Mouse (Mus musculus): Measurements from ENCODE around the gene Mfsd12.

Gene Mfsd12

DNA sequence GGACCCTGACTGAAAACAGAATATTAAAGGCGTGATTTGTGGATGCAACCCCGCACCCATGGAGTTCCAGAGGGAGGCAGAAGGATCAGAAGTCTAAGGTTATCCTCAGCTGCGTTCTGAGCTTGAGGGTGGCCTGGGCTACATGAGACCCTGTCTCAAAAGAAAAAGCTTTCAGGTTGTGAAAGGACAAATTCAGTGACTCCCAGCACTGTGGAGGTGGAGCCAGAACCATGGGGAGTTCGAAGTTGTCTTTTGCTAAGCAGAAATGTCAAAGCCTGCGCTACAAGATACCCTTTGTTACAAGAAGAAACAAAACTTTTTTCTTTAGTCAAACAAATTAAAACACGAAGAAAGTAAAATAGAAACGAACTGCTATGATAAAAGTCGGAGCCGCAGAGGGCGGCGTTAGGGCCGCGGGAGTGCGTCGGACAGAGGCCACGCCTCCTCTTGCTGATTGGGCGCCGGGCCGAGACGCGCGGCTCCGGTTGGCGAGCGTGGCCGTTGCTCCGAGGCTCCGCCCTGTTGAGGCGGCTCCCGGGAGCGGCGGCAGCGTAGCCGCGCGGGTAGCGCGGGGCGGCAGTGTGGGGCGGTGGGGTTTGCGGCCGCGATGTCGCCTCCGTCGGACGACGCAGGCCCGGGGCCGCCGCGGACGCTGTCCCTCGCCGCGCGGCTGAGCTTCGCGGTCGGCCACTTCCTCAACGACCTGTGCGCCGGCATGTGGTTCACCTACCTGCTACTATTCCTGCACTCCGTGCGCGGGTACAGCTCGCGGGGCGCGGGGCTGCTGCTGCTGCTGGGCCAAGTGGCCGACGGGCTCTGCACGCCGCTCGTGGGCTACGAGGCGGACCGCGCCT, at the start of gene Mfsd12:
Gene Mfsd12, plus strand, starts transcription at position 501 of the 854 bp plus-strand sequence.
- peak; percentile 75 for DNase-seq (ENCODE audit: low spot score)

DNA sequence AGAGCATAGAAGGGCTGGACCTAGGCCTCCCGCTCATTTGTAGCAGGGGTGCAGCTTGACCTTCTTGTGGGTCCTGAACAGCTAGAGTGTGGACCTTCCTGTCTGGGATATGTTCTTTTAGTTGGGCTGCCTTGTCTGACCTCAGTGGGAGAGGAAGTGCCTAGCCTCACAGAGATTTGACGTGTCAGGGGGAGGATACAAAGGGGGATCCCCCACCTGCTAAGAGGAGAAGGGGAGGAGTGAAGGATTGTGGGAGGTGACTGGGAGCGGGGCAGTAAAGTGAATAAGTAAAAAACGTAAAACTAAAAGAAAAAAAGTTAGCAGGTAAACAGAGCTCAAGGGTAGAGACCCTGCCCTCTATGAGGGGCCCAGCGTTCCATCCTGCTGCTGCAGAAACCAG, 47.7 kb upstream of the Mfsd12 start:
- DNase-seq (ENCODE audit: low spot score): no peak

DNA sequence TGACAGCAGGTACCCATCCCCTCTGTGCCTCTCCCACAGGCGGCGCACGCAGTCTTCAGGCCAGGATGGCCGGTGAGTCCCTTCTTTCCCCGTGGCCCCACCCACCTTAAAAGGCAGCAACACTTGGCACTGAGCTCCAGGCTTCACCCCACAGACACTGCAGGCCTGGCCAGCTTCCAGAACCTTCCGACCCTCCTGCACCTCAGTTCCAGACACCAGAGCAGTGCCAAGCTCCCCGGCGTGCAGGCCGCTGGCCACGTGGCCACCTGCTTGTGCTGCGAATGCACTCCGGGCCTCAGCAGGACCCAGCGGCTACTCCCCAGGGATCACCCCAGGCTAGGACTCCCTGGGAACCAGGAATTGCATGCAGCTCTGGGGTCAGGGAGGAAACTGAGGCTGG, 43.7 kb upstream of the Mfsd12 start:
- DNase-seq (ENCODE audit: low spot score): no peak

DNA sequence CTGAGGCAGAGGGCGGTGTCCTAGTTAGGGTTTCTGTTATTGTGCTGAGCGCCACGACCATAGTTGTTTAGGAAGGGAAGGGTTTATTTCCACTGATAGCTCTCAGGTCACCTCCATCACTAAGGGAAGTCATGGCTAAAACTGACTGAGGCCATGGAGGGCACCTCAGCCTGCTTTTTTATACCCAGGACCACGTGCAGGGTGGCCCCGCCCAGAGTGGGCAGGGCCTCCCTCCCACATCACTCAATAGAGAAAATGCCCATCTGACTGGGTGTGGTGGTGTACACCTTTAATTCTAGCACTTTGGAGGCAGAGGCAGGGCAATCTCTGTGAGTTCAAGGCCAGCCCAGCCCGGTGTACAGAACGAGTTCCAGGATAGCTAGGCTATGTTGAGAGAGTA, 43.1 kb upstream of the Mfsd12 start:
- DNase-seq (ENCODE audit: low spot score): no peak

DNA sequence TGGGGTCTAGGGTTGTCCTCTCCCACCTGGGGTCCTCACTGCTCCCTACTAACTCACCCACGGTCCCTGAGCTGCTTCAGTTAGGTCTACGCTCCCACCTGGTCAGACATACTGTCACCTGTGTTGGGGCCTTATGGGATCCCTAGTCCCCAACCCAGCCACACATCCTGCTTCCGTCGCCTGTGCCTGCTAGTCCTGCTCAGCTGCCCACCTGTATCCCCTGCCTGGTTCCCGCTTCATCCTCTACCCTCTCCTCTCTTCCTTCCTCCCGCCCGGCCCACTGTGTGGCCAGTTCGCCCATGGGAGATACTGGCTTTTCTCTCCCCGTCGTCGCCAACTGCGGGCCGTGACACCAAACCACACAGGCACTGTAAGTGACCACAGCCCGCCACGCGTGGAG, 41.7 kb upstream of the Mfsd12 start:
- no peak for DNase-seq (ENCODE audit: low spot score)

DNA sequence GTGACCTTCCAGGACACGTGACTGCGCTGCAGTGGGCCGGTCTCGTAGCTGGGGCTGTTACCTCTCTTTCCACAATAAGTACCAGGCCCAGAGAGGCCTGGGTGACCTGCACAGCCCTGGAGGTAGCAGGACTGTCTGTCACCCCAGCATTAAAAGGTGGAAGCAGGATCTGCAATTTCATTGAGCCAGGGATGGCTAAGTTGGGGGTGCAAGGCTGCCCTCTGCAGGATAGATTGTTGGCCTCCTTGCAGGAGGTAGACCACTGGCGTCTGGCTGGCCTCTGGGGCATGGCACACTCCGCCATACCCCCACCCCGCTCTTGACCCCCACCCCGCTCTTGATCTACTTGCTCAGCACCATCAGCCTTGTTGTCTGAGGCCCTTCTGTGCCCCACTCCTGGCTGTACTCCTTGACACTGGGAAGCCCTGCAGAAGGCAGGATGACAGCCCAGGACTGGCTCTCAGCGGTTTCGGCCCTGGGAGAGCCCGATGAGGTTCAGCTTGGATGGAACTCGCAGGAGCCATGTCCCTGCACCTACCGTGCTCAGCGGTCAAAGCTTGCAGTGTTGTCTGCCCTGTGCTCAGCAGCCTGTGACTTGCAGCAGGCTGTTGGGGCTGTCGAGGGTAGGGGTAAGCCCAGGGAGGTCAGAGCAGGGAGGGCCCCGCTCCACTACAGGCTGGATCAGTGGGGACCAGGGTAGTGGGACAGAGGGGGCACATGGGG, 40.8 kb upstream of the Mfsd12 start:
- no peak for DNase-seq (ENCODE audit: low spot score)

DNA sequence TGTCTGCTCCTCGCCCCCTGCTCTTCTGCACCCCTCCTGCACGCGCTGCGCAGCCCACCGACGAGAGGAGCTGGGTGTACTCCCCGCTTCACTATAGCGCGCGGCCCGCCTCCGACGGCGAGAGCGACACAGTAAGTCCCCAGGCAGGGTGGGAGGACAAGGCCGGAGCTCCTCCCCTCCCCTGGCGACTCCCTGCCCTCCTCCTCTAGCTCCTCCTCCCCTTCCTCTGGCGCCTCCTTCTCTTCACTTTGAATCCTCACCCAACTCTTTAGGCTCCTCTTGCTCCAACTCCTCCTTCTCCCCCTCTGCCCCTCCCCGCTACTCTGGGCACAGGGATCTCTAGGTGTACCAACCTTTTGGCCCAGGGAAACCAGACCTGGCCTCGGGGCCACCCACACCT, 40.0 kb upstream of the Mfsd12 start:
- no peak for DNase-seq (ENCODE audit: low spot score)

DNA sequence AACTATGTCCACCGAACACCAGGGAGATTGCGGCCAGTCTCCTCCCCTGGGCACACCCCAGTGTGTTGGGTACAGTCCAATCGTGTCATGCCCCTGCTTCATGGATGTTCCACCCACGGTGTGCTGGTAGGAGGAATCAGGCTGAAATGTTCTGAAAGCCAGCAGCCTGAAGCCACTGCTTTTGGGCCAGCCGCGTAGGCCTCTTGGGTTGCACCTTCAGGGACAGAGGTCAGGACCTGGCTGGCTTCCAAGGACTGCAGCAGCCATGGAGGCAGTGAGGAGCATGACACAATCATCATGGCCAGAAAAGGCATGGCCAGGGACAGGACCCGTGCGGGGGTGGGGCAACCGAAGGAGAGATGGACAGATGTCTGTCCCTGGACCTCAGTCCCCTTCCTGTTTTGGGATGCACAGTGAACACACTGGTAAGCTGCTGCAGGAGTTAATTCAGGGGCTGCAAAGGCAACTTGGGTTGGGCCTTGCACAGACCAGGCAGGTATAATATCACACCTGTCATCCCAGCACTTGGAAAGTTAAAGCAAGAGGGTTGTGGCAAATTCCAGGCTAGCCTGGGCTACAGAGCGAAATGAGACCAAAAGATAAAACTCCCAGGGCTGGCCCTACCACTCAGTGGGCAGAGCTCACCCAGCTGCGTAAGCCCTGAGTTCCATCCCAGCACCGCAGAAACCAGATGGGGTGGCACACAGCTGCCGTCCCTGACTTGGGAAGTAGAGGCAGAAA, 38.5 kb upstream of the Mfsd12 start:
- DNase-seq (ENCODE audit: low spot score): no peak

DNA sequence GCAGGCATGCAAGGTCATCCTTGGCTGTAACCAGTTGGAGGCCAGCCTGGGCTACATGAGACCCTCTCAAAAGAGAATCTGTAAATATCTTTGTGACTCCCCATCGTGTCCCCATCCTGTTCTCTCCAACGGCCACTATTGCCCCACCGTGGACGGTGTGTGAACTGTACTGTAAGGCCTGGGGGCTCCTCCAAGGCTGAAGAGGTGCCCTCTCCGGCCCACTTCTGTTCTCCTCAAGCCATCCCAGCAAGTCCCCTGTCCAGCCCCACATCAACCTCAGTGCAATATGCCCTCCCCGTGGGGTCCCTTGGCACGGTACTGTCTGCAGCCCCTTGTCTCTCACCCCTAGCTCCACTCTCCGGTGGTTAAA, 38.0 kb upstream of the Mfsd12 start:
- no peak for DNase-seq (ENCODE audit: low spot score)

DNA sequence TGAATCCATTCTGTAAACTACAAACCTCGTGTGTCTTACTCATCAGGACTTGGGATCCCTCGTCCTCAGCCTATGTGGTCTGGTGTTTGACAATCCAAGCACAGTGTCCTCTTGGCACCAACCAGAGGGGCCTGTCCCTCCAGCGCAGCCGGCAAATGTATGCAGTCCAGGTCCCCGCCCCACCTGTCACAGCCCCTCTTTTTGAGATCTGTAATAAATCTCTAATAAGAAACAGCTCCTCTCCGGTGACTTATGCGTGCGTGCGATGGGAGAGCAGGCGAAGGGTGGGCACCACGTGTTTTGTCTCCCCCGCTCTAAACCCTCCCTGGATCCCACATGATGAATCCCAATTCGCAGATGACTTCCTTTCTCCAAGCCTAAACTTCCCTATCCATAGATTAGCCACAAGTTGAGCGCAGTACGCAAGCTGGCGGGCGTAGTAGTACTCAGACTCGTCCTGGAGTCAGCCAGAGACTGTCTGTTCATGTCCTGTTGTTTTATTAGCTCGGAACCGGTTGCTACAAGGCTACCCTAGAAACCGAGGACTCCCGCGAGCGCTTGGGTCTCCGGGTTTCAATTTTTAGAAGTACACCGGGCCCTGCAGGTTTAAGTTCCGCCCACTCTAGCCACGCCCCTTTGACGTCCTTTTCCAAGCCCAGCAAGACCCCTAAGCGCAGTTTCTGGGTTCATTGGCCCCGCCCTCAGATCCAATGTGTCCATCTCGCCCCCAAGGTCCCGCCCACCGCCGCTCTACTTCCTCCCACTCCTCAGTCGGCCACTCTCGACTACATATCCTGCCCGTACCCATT, 37.3 kb upstream of the Mfsd12 start:
- DNase-seq (ENCODE audit: low spot score): no peak

DNA sequence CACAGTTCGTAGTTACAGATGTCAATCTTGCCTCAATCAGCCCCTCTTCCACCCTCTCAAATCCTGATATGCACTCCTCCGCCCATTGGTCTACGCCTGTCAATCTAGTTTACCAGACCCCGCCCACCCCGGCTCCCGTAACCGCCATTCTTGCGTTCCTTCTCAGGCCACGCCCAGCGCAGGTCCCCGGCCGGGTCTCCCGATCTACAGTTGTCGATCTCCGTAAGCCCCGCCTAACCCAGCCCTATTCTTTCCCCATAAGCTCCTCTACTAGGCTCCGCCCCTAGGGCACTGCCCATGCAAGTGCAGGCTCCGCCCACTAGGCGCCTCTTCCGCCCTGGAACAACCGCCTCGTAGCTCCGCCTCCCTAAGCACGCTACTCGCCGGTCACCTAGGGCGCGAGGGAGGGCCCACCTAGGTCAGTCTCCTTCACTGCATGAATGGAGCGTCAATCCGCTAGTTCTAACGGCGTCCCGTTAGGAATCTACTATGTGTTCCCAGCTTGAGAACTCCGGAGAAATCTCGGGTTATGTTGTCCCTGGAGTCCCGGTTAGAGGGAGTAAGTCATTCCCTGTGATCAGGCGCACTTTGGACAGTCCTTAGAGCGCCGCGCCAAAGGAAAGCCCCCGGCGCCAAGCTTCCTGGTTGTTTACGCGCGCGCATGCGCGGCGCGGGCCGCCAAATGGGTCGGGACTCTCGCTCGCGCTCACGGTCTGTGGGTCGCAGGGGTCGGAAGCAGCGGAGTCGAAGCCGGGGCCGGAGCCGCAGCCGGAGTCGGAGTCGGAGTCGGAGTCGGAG, 36.5 kb upstream of the Mfsd12 start, which contains the start of gene Cactin:
Gene Cactin, plus strand, starts transcription at position 554 of the 798 bp plus-strand sequence.
- peak; percentile 90 for DNase-seq (ENCODE audit: low spot score)

DNA sequence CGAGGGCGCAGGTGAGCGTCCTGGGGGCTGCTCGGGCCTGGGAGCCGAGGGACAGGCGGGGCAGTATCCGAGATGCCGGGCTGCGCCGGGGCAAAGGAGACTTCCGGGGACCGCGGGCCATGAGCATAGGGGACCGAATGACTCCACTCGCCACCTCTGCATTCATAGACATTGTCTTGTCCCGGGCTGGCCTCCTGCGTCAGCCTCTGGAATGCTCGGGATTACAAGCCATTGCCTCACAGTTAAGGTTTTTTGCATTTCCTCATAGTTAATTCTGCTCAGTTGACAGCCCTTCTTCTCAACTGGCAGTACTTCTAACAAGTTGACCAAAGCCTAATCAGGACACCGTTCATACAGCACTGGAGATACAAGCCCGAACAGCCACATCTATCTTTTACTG, 35.9 kb upstream of the Mfsd12 start:
- no peak for DNase-seq (ENCODE audit: low spot score)

DNA sequence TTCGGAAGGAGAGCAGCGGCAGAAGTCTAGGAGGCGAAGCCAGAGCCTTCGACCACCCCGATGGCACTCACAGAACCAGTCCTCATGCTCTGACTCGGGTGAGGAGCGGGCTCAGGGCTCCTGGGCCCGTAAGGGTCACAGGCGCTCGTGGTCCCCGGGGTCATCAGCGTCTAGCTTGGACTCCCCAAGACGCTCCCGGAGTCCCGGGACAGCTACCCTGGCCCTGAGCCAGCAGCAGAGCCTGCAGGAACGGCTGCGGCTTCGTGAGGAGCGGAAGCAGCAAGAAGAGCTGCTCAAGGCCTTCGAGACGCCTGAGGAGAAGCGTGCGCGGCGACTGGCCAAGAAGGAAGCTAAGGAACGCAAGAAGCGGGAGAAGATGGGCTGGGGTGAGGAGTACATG, 34.8 kb upstream of the Mfsd12 start:
- DNase-seq (ENCODE audit: low spot score): no peak

DNA sequence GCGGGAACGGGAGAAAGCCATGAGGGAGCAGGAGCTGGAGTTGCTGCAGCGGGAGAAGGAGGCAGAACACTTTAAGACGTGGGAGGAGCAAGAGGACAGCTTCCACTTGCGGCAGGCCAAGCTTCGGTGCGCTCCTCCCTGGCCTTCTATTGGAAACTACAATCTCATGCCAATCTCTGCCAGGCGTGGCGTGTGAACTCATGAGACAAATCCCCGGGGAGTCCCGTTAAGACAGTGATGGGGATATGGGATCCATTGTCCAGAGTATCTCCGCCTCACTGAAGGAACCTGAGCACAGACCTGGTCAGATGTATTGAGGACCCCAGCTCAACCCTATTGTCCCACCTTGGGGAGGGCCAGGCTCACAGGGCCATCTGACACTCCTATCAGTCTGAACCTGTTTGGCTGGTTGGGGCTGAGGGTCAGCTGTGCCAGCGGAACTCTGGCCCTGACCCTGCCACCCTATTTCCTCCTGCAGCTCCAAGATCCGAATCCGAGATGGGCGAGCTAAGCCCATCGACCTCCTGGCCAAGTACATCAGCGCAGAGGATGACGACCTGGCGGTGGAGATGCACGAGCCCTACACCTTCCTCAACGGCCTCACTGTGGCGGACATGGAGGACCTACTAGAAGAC, 34.0 kb upstream of the Mfsd12 start:
- DNase-seq (ENCODE audit: low spot score): no peak

DNA sequence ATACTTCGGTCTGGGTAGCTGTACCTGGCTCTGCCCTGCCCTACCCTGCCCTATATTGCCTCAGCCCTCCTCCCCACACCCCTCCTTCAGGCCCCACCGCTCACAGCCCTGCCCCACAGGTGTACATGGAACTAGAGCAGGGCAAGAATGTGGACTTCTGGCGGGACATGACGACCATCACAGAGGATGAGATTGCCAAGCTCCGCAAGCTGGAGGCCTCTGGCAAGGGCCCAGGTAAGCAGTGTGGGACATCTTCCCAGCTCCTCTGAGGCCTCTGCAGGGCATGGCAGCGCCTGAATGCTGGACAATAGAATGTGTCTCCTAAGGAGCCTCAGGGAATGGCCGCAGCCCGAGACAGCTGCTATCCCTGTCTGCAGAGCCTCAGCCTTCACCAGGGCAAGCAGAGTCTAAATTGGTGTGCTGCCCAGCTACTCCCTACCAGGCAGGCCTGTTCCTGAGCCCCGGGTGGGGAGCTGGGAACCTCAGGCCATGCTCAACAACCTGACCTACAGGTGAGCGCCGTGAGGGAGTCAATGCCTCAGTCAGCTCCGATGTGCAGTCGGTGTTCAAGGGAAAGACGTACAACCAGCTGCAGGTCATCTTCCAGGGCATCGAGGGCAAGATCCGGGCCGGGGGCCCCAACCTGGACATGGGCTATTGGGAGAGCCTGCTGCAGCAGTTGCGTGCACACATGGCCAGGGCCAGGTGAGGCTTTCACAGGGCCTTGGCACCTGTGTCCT, 33.3 kb upstream of the Mfsd12 start:
- no peak for DNase-seq (ENCODE audit: low spot score)

DNA sequence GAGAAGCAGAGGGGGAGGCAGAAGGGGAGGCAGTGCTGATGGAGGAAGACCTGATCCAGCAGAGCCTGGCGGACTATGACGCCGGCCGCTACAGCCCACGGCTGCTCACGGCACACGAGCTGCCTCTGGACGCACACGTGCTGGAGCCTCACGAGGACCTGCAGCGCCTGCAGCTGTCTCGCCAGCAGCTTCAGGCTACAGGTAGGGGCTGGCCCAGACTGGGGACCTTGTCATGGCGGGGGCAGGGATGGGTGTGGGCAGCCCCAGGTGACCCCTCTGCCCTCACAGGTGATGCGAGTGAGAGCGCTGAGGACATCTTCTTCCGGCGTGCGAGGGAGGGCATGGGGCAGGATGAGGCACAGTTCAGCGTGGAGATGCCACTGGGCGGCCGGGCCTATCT, 32.1 kb upstream of the Mfsd12 start:
- no peak for DNase-seq (ENCODE audit: low spot score)

DNA sequence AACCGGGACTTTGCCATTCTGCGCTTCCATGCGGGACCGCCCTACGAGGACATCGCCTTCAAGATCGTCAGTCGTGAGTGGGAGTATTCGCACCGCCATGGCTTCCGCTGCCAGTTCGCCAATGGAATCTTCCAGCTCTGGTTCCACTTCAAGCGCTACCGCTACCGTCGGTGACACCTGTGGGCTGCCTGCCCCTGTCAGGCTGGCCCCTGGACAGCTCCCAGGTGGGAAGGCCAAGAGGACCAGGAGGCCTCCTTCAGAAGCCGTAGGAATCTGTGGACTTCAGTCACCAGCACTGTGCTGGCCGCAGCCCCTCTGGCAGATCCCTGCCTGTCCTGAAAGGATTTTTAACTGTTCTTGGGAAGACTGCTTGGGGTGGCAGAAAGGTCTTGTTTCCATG, 31.5 kb upstream of the Mfsd12 start:
- DNase-seq (ENCODE audit: low spot score): no peak

DNA sequence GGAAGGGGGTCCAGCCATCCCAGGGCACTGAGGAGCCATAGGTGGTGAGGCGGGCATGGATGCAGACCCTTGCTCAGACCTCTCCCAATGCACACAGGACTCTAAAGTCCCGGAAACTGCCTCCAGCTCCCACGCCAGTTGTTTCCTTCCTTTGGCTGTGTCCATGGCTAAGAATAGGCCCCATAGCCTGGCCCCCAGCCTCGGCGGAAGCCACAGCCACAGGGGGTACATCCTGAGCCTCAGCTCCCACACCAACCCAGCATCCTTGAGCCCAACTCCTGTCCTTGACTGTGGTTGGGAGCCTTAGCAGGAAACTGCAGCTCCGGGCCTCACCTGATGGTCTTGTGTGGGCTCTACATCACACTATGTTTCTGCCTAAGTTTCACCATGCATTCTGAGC, 30.4 kb upstream of the Mfsd12 start:
- no peak for DNase-seq (ENCODE audit: low spot score)

DNA sequence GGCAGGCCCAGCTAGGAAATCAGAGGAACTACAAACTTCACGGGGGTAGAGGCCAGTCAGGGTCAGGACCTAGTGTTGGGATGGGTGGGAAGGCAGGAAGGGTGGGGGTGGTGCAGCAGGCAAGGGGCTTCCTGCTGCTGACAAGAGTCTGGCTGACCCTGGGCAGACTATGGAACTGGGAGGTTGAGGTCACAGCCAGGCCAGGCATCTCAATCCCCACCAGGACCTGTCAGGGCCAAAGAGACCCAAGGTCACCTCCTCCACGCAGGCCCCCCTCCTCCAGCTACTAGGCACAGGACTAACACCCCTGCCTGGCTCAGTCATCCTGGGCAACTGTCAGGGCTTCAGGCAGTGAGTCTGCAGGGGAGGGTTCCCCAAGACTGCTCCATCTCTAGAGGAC, 29.3 kb upstream of the Mfsd12 start:
- no peak for DNase-seq (ENCODE audit: low spot score)

DNA sequence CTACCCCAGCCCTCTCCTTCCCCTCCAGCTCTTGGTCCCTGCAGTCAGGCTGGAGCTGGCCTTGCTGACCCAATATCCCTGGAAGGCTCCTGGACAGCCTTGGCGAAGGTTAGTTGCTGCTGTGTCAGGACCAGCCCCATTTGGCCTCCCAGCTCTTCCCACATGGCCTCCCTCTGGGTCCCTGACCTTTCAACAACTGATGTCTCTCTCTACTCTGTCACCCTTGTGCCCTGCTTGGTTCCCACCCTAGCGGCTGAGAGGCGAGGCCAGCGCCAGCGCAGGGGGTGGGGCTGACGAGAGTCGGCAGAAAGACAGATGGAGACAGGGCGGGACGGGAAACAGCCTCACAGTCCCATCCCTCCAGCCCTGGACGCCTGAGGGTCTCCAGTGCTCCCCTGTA, 28.9 kb upstream of the Mfsd12 start, which contains the start of gene Tbxa2r:
Gene Tbxa2r, plus strand, starts transcription at position 346 of the 400 bp plus-strand sequence.
- no peak for DNase-seq (ENCODE audit: low spot score)
